Mouse (Mus musculus) frontal cortex, postnatal 36 days (tissue): ENCODE measurements around the gene Ccdc58.
"Not testable (repeated sequence)": the region's sequence is repeated elsewhere in the genome, so short reads cannot be mapped to it uniquely, and the experiment has no call there.

Experiments
- DNase-seq, 2 experiments: peaks; one replicate each; pipeline ENCODE4 v3.0.0; 2022; ENCODE audit warnings: low spot score in 2 of 2

Ccdc58 gene

DNA sequence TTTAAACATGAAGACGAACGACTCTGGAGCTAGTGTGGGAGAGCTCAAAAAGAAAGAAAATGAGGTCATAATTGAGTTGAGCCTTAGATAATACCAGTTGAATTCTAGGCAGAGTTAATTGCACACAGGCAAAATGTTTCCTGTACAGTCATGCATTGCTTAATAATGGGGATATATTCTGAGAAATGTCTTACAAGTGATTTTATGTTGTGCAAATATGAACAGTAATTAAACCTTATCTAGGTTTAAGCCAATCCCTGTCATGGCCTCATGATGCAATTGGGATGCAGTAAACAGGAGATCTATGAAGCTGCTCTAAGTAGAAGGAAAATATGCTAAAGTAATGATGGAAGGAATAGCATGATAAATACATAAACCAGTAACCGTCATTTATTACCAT lies 3.3 kb downstream of the Ccdc58 start:
- DNase-seq: no peak

- DNase-seq: no peak
Measured at GRCm38 (mm10) chr16:36079916-36080315, 8.4 kb downstream of the Ccdc58 start.

- no peak for DNase-seq
Measured at GRCm38 (mm10) chr16:36087846-36088245, 16.4 kb downstream of the Ccdc58 start.

- DNase-seq: no peak
Measured at GRCm38 (mm10) chr16:36089065-36089464, 17.6 kb downstream of the Ccdc58 start.

GRCm38 (mm10) chr16:36089850-36090616 lies 18.5 kb downstream of the Ccdc58 start:
- DNase-seq: no peak

- DNase-seq: no peak
Measured at GRCm38 (mm10) chr16:36090785-36091509, 19.5 kb downstream of the Ccdc58 start.

GRCm38 (mm10) chr16:36094079-36094478 lies 22.6 kb downstream of the Ccdc58 start:
- DNase-seq: no peak

GRCm38 (mm10) chr16:36097813-36098499 lies 26.5 kb downstream of the Ccdc58 start:
- DNase-seq: not testable (repeated sequence)

GRCm38 (mm10) chr16:36101526-36101925 lies 30.0 kb downstream of the Ccdc58 start:
- DNase-seq: no peak

- DNase-seq: no peak
Measured at GRCm38 (mm10) chr16:36102211-36102610, 30.7 kb downstream of the Ccdc58 start.

GRCm38 (mm10) chr16:36111486-36111885 lies 40.0 kb downstream of the Ccdc58 start:
- not testable (repeated sequence) for DNase-seq

GRCm38 (mm10) chr16:36115751-36116150 lies 44.3 kb downstream of the Ccdc58 start:
- DNase-seq: not testable (repeated sequence)

DNA sequence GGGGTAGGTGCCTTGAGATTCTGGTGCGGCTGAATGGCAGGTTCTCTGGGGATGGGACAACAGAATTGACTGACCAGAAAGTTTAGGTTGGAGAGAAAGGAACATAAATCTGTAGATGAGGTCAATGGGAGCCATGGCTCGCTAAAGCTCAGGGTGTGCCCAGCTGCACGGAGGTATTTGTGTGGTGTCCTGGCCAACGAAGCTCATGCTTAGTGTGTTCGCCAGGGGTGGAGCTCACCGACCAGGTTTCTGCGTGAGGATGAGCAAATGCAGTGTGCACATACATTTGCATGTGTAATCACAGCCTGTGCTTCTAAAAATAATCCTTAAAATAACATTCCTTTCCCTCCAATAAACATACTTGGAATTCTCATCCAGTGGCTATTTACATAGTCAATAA lies 56.6 kb downstream of the Ccdc58 start:
- no peak for DNase-seq

DNA sequence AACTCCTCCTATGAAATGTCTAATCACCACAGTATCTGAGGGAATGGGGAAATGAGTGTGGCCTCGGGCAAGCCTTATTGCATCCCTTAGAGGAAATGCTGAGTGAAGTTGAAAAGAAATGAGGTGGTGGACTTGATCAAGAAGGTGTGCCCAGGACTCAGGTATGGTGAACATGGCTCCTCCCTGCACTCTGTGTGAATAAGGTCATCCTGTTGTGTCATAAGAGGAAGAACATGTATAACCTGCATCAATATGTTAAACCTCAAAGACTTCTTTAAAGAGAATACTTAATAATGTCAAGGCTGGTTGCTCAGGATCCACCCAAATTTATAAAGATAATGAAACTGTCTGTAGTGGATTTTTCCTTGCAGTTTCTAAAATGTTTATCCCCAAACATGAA lies 59.7 kb downstream of the Ccdc58 start, which contains the start of gene Csta1:
TSS of gene Csta1 (minus strand) at position 101 of the 400 bp plus-strand sequence.
- no peak for DNase-seq

DNA sequence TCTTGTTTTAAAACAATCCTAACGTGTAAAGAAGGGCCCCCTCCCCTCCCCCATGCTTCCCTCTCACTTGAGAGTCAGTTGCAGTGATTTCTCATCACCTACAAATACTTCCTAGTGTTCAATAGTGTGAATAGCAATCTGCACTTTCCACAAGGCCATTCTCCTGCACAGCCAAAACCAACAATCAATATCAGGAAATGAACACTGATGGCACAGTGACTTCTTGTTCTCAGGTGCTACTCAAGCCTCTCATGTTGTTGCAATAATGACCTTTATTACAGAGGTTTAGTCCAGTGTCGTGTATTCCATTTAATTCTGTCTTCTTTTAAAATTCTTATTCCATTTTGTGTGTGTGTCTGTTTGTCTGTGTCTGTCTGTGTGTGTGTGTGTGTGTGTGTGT lies 66.7 kb downstream of the Ccdc58 start:
- no peak for DNase-seq
